Mouse (Mus musculus) CH12.LX (cell line): ENCODE measurements around the gene Arhgef7. TPM values are rescaled to one million over a fixed set of nuclear protein-coding genes. Genes with fewer than 3 reads are reported as not detected.

ENCODE experiments used
- DNase-seq: peaks from one replicate; pipeline ENCODE4 v3.0.0-alpha.2; 2013; ENCODE audit errors: extremely low read depth
- H3K27ac ChIP-seq: 2 replicates; pipeline ENCODE4 v1.5.1; 2012; ENCODE audit warnings: low read depth, mild to moderate bottlenecking, control low read depth, moderate library complexity; ENCODE audit not compliant: insufficient read depth
- H3K27me3 ChIP-seq: replicated peaks from 2 replicates; pipeline ENCODE3; 2012; ENCODE audit warnings: inconsistent platforms
- H3K36me3 ChIP-seq, 2 experiments: replicated peaks in 1 of 2; 2 replicates each; pipeline versions ENCODE3 to v1.6.1; 2012; ENCODE audit warnings: inconsistent platforms in 1 of 2, low read length in 1 of 2, mild to moderate bottlenecking in 1 of 2, mixed read lengths in 1 of 2, moderate library complexity in 1 of 2; ENCODE audit not compliant: control insufficient read depth in 1 of 2, insufficient read depth in 1 of 2
- H3K4me1 ChIP-seq, 2 experiments: 2 replicates each; pipeline ENCODE4 v1.6.1; 2012; ENCODE audit warnings: inconsistent platforms in 1 of 2, moderate library complexity in 1 of 2; ENCODE audit not compliant: insufficient read depth in 2 of 2, control insufficient read depth in 1 of 2
- H3K4me2 ChIP-seq: 2 replicates; pipeline ENCODE4 v1.6.1; 2012; ENCODE audit warnings: low read depth, mild to moderate bottlenecking, control low read depth; ENCODE audit not compliant: poor library complexity, insufficient read depth, severe bottlenecking
- H3K4me3 ChIP-seq, 3 experiments: fragments of 150-350 bp in 1 of 3; sonication (generic) in 1 of 3; replicated peaks in 1 of 3; 2 replicates each; pipeline versions ENCODE3 to v1.5.1; 2011 to 2012; ENCODE audit warnings: low read depth in 2 of 3, low read length in 2 of 3, mild to moderate bottlenecking in 2 of 3, moderate library complexity in 2 of 3, control low read depth in 1 of 3, improper control_type of control experiment in 1 of 3, inconsistent platforms in 1 of 3, mixed read lengths in 1 of 3; ENCODE audit not compliant: poor library complexity in 1 of 3
- H3K79me2 ChIP-seq: replicated peaks from 2 replicates; pipeline ENCODE4 v1.6.1; 2012; ENCODE audit warnings: mild to moderate bottlenecking, moderate library complexity; ENCODE audit not compliant: control insufficient read depth, poor library complexity, insufficient read depth, severe bottlenecking; ENCODE audit errors: extremely low read depth
- H3K9ac ChIP-seq: 2 replicates; pipeline ENCODE4 v1.6.1; 2012; ENCODE audit warnings: low read depth, mild to moderate bottlenecking, control low read depth, moderate library complexity; ENCODE audit not compliant: insufficient read depth
- H3K9me3 ChIP-seq: replicated peaks from 2 replicates; pipeline ENCODE3; 2012; ENCODE audit warnings: low read length, inconsistent platforms, mixed read lengths
- BHLHE40 ChIP-seq: IDR thresholded peaks from 2 replicates; pipeline ENCODE4 v1.6.1; 2011; ENCODE audit warnings: mild to moderate bottlenecking, low read depth, low read length, improper control_type of control experiment
- CHD2 ChIP-seq: IDR thresholded peaks from 2 replicates; pipeline ENCODE4 v1.6.1; 2011; ENCODE audit warnings: low read length, improper control_type of control experiment
- CTCF ChIP-seq, 2 experiments: IDR thresholded peaks in 1 of 2; conservative IDR thresholded peaks in 1 of 2; 2 replicates each; pipeline ENCODE4 v1.5.1; 2011 to 2012; ENCODE audit warnings: low read depth in 2 of 2, low read length in 2 of 2, improper control_type of control experiment in 1 of 2, inconsistent platforms in 1 of 2, mild to moderate bottlenecking in 1 of 2, moderate library complexity in 1 of 2
- E2F4 ChIP-seq: IDR thresholded peaks from 2 replicates; pipeline ENCODE4 v1.6.1; 2011; ENCODE audit warnings: low read depth, low read length, improper control_type of control experiment; ENCODE audit not compliant: insufficient replicate concordance
- ELF1 ChIP-seq: IDR thresholded peaks from 2 replicates; pipeline ENCODE4 v1.6.1; 2014; ENCODE audit warnings: low read depth, mild to moderate bottlenecking, inconsistent platforms, low read length, improper control_type of control experiment
- EP300 ChIP-seq: IDR thresholded peaks from 2 replicates; pipeline ENCODE4 v1.6.1; 2011; ENCODE audit warnings: low read length, improper control_type of control experiment
- JUN ChIP-seq: IDR thresholded peaks from 2 replicates; pipeline ENCODE4 v1.6.1; 2011; ENCODE audit warnings: low read depth, mild to moderate bottlenecking, low read length, improper control_type of control experiment, moderate library complexity; ENCODE audit not compliant: insufficient read depth
- JUND ChIP-seq: conservative IDR thresholded peaks from 2 replicates; pipeline ENCODE4 v1.6.1; 2011; ENCODE audit warnings: low read depth, low read length, improper control_type of control experiment
- KAT2A ChIP-seq: IDR thresholded peaks from 2 replicates; pipeline ENCODE4 v1.6.1; 2012; ENCODE audit warnings: low read length, improper control_type of control experiment, inconsistent platforms; ENCODE audit not compliant: insufficient replicate concordance
- MAX ChIP-seq: IDR thresholded peaks from 2 replicates; pipeline ENCODE4 v1.6.1; 2011; ENCODE audit warnings: low read length, improper control_type of control experiment
- MXI1 ChIP-seq: IDR thresholded peaks from 2 replicates; pipeline ENCODE4 v1.6.1; 2011; ENCODE audit warnings: mild to moderate bottlenecking, low read depth, low read length, improper control_type of control experiment
- MYC ChIP-seq: IDR thresholded peaks from 2 replicates; pipeline ENCODE4 v1.6.1; 2011; ENCODE audit warnings: low read depth, mild to moderate bottlenecking, improper control_type of control experiment, low read length
- NELFE ChIP-seq: IDR thresholded peaks from 2 replicates; pipeline ENCODE4 v1.6.1; 2011; ENCODE audit warnings: low read depth, low read length, improper control_type of control experiment
- POLR2A ChIP-seq: IDR thresholded peaks from 2 replicates; pipeline ENCODE4 v1.6.1; 2011; ENCODE audit warnings: low read depth, mild to moderate bottlenecking, improper control_type of control experiment, low read length
- RAD21 ChIP-seq: IDR thresholded peaks from 2 replicates; pipeline ENCODE4 v1.6.1; 2011; ENCODE audit warnings: low read depth, mild to moderate bottlenecking, low read length, improper control_type of control experiment, moderate library complexity
- RCOR1 ChIP-seq: conservative IDR thresholded peaks from 2 replicates; pipeline ENCODE4 v1.6.1; 2012; ENCODE audit warnings: low read depth, mild to moderate bottlenecking, inconsistent platforms, low read length, improper control_type of control experiment
- SIN3A ChIP-seq: IDR thresholded peaks from 2 replicates; pipeline ENCODE4 v1.6.1; 2012; ENCODE audit warnings: low read length, improper control_type of control experiment, inconsistent platforms
- USF2 ChIP-seq: conservative IDR thresholded peaks from 2 replicates; pipeline ENCODE4 v1.6.1; 2011; ENCODE audit warnings: low read depth, low read length, improper control_type of control experiment
- ZC3H11A ChIP-seq: IDR thresholded peaks from 2 replicates; pipeline ENCODE4 v1.6.1; 2012; ENCODE audit warnings: low read depth, mild to moderate bottlenecking, inconsistent platforms, low read length, improper control_type of control experiment
- dilution Hi-C: fragments of 300-500 bp; cut with MboI; formaldehyde crosslinking; loops from 2 replicates; pipeline ENCODE4 v1.14.3; 2020; ENCODE audit warnings: low sequenced_read_pairs; ENCODE audit not compliant: extremely low pct_unique_long_range_greater_than_20kb, extremely low pct_ligation_motif_present
- in situ Hi-C: fragments of 300-500 bp; cut with MboI; formaldehyde crosslinking; loops from 3 replicates; pipeline ENCODE4 v1.14.3; 2019; ENCODE audit warnings: low sequenced_read_pairs, low pct_ligation_motif_present, low pct_unique_long_range_greater_than_20kb, mixed read lengths
- polyA plus RNA-seq: library from polyadenylated mRNA; unstranded; fragments of >175 nt; gene quantifications from 2 replicates; pipeline ENCODE4 v1.2.1, GENCODE M21; 2012; ENCODE audit warnings: low read depth; ENCODE audit not compliant: insufficient read length
- total RNA-seq, 2 experiments: library from RNA; depleted of rRNA; stranded (reverse); fragments of 300-350 nt in 1 of 2; fragments of >200 nt in 1 of 2; gene quantifications; 2 replicates each; pipeline ENCODE4 v1.2.3; 2012 to 2014

Arhgef7 gene
- total and polyA plus RNA-seq, 3 experiments: 8.5 to 28.7 (median 17.0) TPM

DNA sequence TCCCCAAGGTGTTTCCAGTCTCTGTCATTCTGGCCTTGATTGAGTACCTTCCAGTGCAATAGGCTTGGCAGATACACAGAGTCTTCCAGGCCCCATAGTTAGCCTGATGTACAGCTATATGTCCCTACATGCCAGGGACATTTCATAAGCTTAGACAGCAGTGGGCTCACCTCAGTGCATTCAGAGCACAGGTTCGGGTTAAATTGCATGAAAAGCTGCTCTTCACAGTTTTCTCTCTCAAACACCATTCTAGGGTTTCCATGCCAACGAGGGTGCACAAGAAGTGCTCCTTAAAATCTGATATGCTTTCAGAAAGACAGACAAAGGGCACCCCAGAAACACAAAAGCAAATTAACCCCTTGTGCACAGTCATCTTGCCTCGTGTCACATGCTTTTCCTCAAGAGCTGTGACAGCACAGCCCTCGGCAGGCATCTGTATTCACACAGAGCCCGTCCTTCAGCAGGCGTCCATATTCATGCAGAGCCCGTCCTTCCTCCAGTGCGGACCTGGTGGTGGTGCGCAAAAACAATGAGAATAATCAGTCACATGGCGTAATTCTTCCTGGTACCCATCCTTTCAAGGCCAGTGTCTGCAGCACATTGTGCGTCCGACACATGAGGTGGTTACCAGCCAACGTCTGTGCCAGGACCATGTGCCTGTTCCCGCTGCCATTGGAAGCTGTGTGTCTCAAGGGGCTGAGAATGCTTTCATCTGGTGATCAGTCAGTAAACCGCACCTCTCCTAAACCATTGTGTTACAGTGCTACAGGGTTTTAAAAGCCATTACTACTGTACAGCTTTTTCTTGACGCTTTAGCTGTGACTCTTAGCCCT lies 102.9 kb downstream of the Arhgef7 start:
- H3K9ac ChIP-seq: no peak overlapping the region
- dilution Hi-C loops (no loop called here), in situ Hi-C loops (no loop called here)
- peaks cover 46 to 93% of the 10 kb centered on the region in 2 experiments for H3K36me3 ChIP-seq
- no peaks in the 10 kb centered on the region for H3K27me3 ChIP-seq
- no peaks in the 10 kb centered on the region for H3K4me1 ChIP-seq
- no peaks in the 10 kb centered on the region for H3K9me3 ChIP-seq
- H3K27ac ChIP-seq: no peak overlapping the region
- no peak overlapping the region for H3K4me3 ChIP-seq
- TF ChIP-seq JUND (no peak), KAT2A (no peak), EP300 (no peak), MAX (no peak), RAD21 (no peak), NELFE (no peak), E2F4 (no peak)
- no peak overlapping the region for H3K4me2 ChIP-seq
- H3K79me2 ChIP-seq: no peaks in the 10 kb centered on the region
- no peak for DNase-seq

DNA sequence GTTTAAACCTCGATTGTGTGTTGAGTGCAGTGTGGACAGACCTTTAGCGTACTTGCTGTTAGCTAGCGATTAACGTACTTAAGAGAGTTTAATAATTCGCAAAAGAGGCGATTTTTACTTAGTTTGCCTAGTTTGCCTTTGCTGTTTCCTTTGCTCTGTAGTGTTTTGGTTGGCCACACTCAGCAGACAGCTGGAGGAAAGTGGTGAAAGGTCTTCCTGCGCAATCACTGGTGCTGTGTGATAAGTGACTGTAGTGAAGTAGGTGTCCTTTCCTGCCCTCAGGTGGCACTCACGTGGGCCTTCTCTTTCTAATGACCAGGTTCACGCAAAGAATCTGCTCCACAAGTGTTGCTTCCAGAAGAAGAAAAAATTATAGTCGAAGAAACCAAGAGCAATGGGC lies 103.7 kb downstream of the Arhgef7 start:
- H3K27ac ChIP-seq: no peak overlapping the region
- no peak overlapping the region for H3K4me3 ChIP-seq
- H3K4me1 ChIP-seq: no peaks in the 10 kb centered on the region
- TF ChIP-seq RCOR1 (no peak), RAD21 (no peak), CTCF (conservative IDR thresholded peaks at IDR 0.05 in 1 of 2, IDR thresholded peaks at IDR 0.05 in 1 of 2; ENCODE audit: low read depth in 2 of 2, low read length in 2 of 2) (no peak), EP300 (no peak), SIN3A (no peak), ZC3H11A (no peak), ELF1 (no peak), USF2 (no peak), BHLHE40 (no peak), MYC (no peak), POLR2A (no peak), KAT2A (no peak), MXI1 (no peak), JUN (no peak), CHD2 (no peak)
- H3K36me3 ChIP-seq: peaks cover 42 to 91% of the 10 kb centered on the region in 2 experiments
- H3K4me2 ChIP-seq: no peak overlapping the region
- no peaks in the 10 kb centered on the region for H3K9me3 ChIP-seq
- no peak overlapping the region for H3K9ac ChIP-seq
- in situ Hi-C loops: no loop called here
- dilution Hi-C loops: no loop called here
- H3K27me3 ChIP-seq: no peaks in the 10 kb centered on the region
- DNase-seq: no peak
- H3K79me2 ChIP-seq: no peaks in the 10 kb centered on the region
